Mouse (Mus musculus): ENCODE measurements around the gene Ap2b1. TPM values are rescaled to one million over a fixed set of nuclear protein-coding genes. Genes with fewer than 3 reads are reported as not detected.
A peak's percentile ranks its signal among the peaks of the same experiment; 100 is the strongest.

Gene Ap2b1
- polyA plus RNA-seq, 1 experiment from 2014 or later: 154 TPM

DNA sequence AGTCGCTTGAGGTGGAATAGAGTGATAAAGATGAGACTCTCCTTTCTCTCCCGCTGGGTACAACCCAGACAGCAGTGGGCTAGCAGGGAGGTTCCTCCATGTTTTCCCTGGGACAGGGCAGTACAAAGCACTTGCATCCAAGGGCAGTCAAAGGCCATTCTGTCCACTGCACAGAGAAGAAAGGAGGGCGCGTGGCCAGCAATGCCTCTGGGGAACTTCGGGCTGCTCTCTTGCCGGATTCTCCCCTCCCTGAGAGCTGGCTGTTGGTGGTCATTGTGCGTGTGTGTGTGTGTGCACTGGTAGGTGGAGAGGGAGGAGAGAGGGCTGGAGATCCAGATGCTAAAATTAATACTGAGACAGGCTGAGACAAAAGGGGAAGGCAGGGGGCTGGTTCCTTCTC is 142.4 kb downstream of the Ap2b1 start:
- DNase-seq (ENCODE audit: low spot score): no peak
- H3K36me3 ChIP-seq (replicated peaks; ENCODE audit: control insufficient read depth, insufficient read depth): no peaks in the 10 kb centered on the region
- ATAC-seq (ENCODE audit: low FRiP score): no peak
- H3K9ac ChIP-seq: no peak overlapping the region
- 31% methylated on average over 7 of the region's 7 CpGs for WGBS
- no peak overlapping the region for H3K27ac ChIP-seq
- peaks cover 45% of the 10 kb centered on the region for H3K27me3 ChIP-seq (ENCODE audit: control insufficient read depth, insufficient read depth, low read length)
- peak overlapping the region; percentile 50; the same call in 1 of the 2 replicates for H3K4me3 ChIP-seq (replicated peaks; ENCODE audit: low read length)
- no peaks in the 10 kb centered on the region for H3K9me3 ChIP-seq (ENCODE audit: control insufficient read depth, low read length)
- H3K4me2 ChIP-seq (replicated peaks): peak overlapping the region; percentile 72; the same call in 1 of the 2 replicates
- 0 out of 2 replicates have a peak, but pooled peaks cover 3% of the 10 kb centered on the region for H3K4me1 ChIP-seq (replicated peaks; ENCODE audit: control insufficient read depth, insufficient read depth, low read length)

DNA sequence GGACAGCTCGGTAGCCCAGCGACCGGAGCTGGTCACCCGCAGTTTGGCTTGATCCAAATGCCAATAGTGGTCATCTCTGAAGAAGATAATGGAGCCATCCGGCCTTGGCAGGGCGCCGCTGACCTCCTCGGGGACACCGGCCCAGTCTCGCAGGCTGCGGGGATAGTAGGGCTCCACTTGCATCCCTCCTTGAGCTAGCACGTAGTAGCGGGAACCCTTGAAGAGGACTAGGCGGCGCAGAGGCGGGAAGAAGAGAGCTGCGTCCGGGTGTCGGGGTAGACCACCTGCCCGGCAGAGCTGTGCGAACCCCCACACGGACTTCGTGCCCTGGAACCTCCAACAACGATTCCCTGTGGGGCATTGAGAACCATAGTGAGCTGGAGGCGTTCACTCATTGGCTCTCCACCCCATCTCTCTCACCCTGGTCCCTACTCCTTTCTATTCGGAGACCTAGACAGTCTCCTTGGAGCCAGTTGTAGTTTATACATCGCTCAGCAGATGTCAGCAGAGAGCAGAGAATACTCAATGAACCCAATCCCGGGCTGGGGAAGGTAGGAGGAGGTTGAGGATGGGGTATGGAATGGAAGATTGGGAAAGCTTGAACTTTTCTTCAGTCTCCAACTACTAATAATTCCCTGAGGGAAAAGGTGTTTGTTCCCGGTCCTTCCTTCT is 143.9 kb downstream of the Ap2b1 start:
- peak; percentile 36; the same call in 1 of the 2 replicates for ATAC-seq (ENCODE audit: low FRiP score)
- no peaks in the 10 kb centered on the region for H3K9me3 ChIP-seq (ENCODE audit: control insufficient read depth, low read length)
- no peak overlapping the region for H3K27ac ChIP-seq
- H3K4me1 ChIP-seq (replicated peaks; ENCODE audit: control insufficient read depth, insufficient read depth, low read length): 0 out of 2 replicates have a peak, but pooled peaks cover 3% of the 10 kb centered on the region
- peak; percentile 92 for DNase-seq (ENCODE audit: low spot score)
- H3K27me3 ChIP-seq (ENCODE audit: control insufficient read depth, insufficient read depth, low read length): peaks cover 45% of the 10 kb centered on the region
- H3K4me2 ChIP-seq (replicated peaks): peak overlapping the region; percentile 46
- H3K36me3 ChIP-seq (replicated peaks; ENCODE audit: control insufficient read depth, insufficient read depth): no peaks in the 10 kb centered on the region
- 14% methylated on average over 29 of the region's 29 CpGs for WGBS
- H3K9ac ChIP-seq: peak overlapping the region; percentile 42; the same call in 1 of the 2 replicates
- peak overlapping the region; percentile 18 for H3K4me3 ChIP-seq (replicated peaks; ENCODE audit: low read length)

DNA sequence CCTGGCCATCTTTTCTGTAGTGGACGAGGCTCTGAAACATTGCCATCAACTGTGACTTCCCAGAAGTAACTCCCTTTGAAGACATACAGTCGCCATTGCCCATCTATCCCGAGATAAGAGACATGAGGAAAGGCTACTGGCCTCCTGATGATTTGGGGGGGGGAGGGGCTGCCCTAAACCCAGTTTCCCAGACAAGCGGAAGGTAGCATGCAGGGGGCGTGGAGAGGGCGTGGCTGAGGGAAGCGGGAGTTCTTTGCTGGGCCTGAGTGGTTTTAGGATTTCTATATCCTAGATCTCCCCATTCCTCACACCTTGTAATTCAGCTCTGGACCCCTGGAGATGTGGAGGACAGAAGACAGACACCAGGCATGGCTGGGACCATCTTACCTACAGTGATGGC is 145.0 kb downstream of the Ap2b1 start:
- H3K4me1 ChIP-seq (replicated peaks; ENCODE audit: control insufficient read depth, insufficient read depth, low read length): peaks cover 11% of the 10 kb centered on the region; the same call in 1 of the 2 replicates

DNA sequence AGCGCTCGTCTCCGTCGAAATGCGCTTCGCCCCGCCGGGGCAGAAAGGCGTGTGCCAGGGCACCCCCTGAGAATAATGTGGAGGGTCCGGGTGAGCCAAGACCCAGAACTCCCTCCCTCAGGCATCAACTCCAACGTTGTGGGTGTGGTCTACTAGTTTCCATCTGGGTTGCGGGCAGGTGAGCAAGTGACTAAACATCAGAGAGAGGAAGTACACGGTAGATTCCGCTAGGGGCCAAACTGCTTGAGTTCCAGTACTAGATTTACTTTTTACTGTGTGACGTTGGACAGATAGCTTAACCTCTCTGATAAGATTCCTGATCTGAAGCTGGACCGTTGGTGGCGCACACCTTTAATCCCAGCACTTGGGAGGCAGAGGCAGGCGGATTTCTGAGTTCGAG is 146.2 kb downstream of the Ap2b1 start:
- H3K27ac ChIP-seq: no peak overlapping the region
- 25% methylated on average over 19 of the region's 19 CpGs for WGBS

More for the DNA sequence above, 145.0 kb downstream of the Ap2b1 start:
- H3K9ac ChIP-seq: no peak overlapping the region
- no peak for DNase-seq (ENCODE audit: low spot score)
- H3K27ac ChIP-seq: no peak overlapping the region
- no peaks in the 10 kb centered on the region for H3K9me3 ChIP-seq (ENCODE audit: control insufficient read depth, low read length)
- no peak overlapping the region for H3K4me2 ChIP-seq (replicated peaks)
- no peak overlapping the region for H3K4me3 ChIP-seq (replicated peaks; ENCODE audit: low read length)
- no peaks in the 10 kb centered on the region for H3K36me3 ChIP-seq (replicated peaks; ENCODE audit: control insufficient read depth, insufficient read depth)
- 12% methylated on average over 7 of the region's 7 CpGs for WGBS
- peaks cover 45% of the 10 kb centered on the region for H3K27me3 ChIP-seq (ENCODE audit: control insufficient read depth, insufficient read depth, low read length)
- ATAC-seq (ENCODE audit: low FRiP score): no peak

DNA sequence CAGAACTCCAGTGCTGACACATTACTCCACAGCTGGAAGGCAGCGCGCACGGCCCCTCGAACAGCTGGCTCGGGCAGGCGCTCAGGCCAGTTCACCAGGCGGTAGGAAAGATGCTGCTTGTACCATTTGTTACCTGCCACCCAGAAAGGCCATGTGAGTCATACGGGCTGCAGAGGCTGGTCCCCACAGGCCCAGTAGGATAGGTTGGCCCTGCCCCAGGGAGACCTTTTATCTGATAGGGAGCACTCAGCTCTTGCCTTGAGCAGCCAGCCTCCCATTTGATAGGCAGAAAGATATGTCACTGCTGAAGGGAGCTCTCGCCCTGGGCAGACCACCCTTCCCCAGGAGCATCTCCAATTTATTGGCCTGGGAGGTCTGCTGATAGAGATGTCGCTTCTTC is 148.8 kb downstream of the Ap2b1 start:
- peaks cover 14% of the 10 kb centered on the region for H3K4me1 ChIP-seq (replicated peaks; ENCODE audit: control insufficient read depth, insufficient read depth, low read length)
- no peak overlapping the region for H3K9ac ChIP-seq
- H3K36me3 ChIP-seq (replicated peaks; ENCODE audit: control insufficient read depth, insufficient read depth): no peaks in the 10 kb centered on the region
- no peak overlapping the region for H3K4me3 ChIP-seq (replicated peaks; ENCODE audit: low read length)
- peaks cover 28% of the 10 kb centered on the region for H3K27me3 ChIP-seq (ENCODE audit: control insufficient read depth, insufficient read depth, low read length)
- 72% methylated on average over 10 of the region's 10 CpGs for WGBS
- H3K27ac ChIP-seq: no peak overlapping the region
- no peak overlapping the region for H3K4me2 ChIP-seq (replicated peaks)
- DNase-seq (ENCODE audit: low spot score) (no peak), ATAC-seq (ENCODE audit: low FRiP score) (no peak)
- no peaks in the 10 kb centered on the region for H3K9me3 ChIP-seq (ENCODE audit: control insufficient read depth, low read length)

More for the DNA sequence above, 146.2 kb downstream of the Ap2b1 start:
- H3K4me2 ChIP-seq (replicated peaks): peak overlapping the region; percentile 40; the same call in 1 of the 2 replicates
- 0 out of 2 replicates have a peak overlapping the region, but pooled peaks have one; percentile 14 for H3K4me3 ChIP-seq (replicated peaks; ENCODE audit: low read length)
- H3K27me3 ChIP-seq (ENCODE audit: control insufficient read depth, insufficient read depth, low read length): peaks cover 45% of the 10 kb centered on the region
- ATAC-seq (ENCODE audit: low FRiP score) (no peak), DNase-seq (ENCODE audit: low spot score) (no peak)
- no peaks in the 10 kb centered on the region for H3K9me3 ChIP-seq (ENCODE audit: control insufficient read depth, low read length)
- peaks cover 16% of the 10 kb centered on the region for H3K4me1 ChIP-seq (replicated peaks; ENCODE audit: control insufficient read depth, insufficient read depth, low read length)
- no peaks in the 10 kb centered on the region for H3K36me3 ChIP-seq (replicated peaks; ENCODE audit: control insufficient read depth, insufficient read depth)
- H3K9ac ChIP-seq: no peak overlapping the region

DNA sequence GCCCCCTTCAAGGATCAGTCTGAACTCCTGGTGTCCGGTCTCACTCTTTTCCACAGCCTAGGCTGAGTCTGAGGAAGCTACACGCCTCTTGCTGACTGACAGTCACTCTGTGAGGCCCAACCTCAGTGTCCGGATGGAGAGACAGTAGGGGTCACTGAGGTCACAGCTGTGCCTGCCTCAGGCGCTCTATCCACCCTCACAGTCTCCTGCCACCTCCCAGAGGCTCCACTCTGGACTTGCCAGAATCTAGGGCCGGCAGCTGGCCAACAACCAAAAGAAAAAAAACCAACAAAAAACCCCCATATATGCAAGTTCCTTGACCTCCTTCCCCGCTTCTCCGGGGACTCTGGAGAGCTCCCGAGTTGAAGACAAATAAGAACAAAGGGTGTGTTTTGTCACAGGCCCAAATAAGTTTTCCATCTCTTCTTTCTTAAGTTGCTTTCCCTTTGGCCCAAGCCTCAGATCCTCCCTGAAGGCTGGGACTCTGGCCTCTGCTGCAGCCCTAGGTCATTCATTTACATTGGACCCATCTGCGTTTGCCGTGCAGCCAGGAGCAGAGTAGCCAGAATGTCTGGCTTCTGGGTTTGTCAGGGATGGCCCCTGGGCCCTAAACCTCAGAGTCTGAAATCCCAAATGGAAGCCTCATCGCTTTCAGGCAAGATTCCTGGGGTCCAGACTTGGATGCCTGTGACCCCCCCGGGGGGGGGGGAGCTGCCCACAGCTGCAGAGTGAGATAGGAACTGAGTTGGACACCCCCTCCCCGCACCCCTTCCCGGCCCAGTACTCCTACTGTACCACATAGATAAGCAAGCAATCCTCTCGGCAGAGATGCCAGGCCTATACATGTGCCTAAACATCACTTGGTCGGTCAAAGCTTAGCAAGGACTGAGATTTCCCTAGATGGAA is 149.4 kb downstream of the Ap2b1 start:
- no peak overlapping the region for H3K4me3 ChIP-seq (replicated peaks; ENCODE audit: low read length)
- ATAC-seq (ENCODE audit: low FRiP score) (peak; percentile 24; the same call in 1 of the 2 replicates), DNase-seq (ENCODE audit: low spot score) (no peak)
- no peak overlapping the region for H3K4me2 ChIP-seq (replicated peaks)
- no peak overlapping the region for H3K9ac ChIP-seq
- H3K36me3 ChIP-seq (replicated peaks; ENCODE audit: control insufficient read depth, insufficient read depth): no peaks in the 10 kb centered on the region
- 36% methylated on average over 16 of the region's 16 CpGs for WGBS
- peaks cover 13% of the 10 kb centered on the region for H3K4me1 ChIP-seq (replicated peaks; ENCODE audit: control insufficient read depth, insufficient read depth, low read length)
- no peaks in the 10 kb centered on the region for H3K9me3 ChIP-seq (ENCODE audit: control insufficient read depth, low read length)
- peak overlapping the region; percentile 39; the same call in 1 of the 2 replicates for H3K27ac ChIP-seq
- peaks cover 24% of the 10 kb centered on the region for H3K27me3 ChIP-seq (ENCODE audit: control insufficient read depth, insufficient read depth, low read length)

DNA sequence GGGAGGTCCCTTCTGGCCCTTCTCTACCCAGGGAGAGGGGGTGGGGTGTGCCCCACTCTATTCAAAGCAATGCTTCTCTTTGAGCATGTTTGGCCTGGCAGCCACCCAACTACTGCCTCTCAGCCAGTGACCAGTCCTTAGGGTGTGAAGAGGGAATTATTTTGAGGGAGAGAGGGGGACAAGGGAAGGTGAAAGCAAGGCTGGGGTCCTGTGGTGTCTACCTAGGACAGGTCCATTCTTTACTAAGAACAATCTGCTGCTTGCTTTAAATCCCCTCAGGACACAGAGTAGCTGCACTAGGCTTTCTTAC is 150.1 kb downstream of the Ap2b1 start:
- Histone ChIP-seq H3K36me3 (replicated peaks; ENCODE audit: control insufficient read depth, insufficient read depth) (no peaks in the 10 kb centered on the region), H3K4me2 (replicated peaks) (no peak overlapping the region), H3K4me3 (replicated peaks; ENCODE audit: low read length) (no peak overlapping the region), H3K9me3 (ENCODE audit: control insufficient read depth, low read length) (no peaks in the 10 kb centered on the region), H3K27me3 (ENCODE audit: control insufficient read depth, insufficient read depth, low read length) (peaks cover 18% of the 10 kb centered on the region), H3K4me1 (replicated peaks; ENCODE audit: control insufficient read depth, insufficient read depth, low read length) (peaks cover 13% of the 10 kb centered on the region), H3K27ac (no peak overlapping the region), H3K9ac (no peak overlapping the region)
- ATAC-seq (ENCODE audit: low FRiP score) (peak; percentile 37; the same call in 1 of the 2 replicates), DNase-seq (ENCODE audit: low spot score) (no peak)

DNA sequence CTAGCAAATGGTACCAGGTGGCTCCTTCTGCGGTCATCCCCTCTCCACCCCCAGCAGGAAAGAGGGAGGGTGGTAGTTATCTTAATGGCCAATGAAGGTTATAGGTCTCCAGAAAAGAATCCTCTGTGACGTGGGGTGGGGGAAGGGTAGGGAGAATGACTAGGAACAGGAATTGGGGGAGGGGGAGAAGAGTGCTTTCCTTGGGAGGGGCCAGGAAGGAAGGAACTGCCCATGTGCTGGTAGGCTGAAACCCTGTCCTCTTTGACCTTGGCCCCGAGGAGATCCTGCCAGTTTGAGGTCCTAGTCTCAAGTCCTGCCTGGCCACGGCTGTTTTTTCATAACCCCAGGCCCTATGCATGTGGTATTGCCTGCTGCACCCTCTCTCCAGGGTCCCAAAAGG is 150.5 kb downstream of the Ap2b1 start:
- 57% methylated on average over 4 of the region's 4 CpGs for WGBS
- Histone ChIP-seq H3K27ac (no peak overlapping the region), H3K4me2 (replicated peaks) (no peak overlapping the region), H3K36me3 (replicated peaks; ENCODE audit: control insufficient read depth, insufficient read depth) (no peaks in the 10 kb centered on the region), H3K9me3 (ENCODE audit: control insufficient read depth, low read length) (no peaks in the 10 kb centered on the region), H3K9ac (no peak overlapping the region), H3K4me1 (replicated peaks; ENCODE audit: control insufficient read depth, insufficient read depth, low read length) (peaks cover 13% of the 10 kb centered on the region), H3K4me3 (replicated peaks; ENCODE audit: low read length) (no peak overlapping the region), H3K27me3 (ENCODE audit: control insufficient read depth, insufficient read depth, low read length) (peaks cover 13% of the 10 kb centered on the region)
- DNase-seq (ENCODE audit: low spot score) (no peak), ATAC-seq (ENCODE audit: low FRiP score) (no peak)

DNA sequence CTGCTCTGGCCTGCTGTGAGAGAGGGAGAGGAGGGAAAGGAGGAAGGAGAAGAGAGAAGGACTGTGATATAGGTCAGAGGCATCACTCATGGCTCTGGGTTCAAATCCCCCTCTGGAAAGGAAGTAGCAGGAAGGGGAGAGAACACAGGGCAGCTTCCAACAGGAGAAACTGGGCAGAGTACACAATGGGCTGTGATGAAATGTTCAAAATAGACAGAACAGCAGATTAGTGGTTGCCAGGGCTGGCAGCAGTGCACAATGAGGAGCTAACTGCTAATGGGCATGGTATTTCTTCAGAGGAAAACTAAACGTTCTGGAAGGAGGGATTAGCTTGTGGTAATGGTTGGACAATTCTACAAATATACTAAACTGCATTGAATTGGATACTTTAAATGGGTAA is 151.7 kb downstream of the Ap2b1 start:
- no peak overlapping the region for H3K9ac ChIP-seq
- no peak for ATAC-seq (ENCODE audit: low FRiP score)
- peaks cover 13% of the 10 kb centered on the region for H3K4me1 ChIP-seq (replicated peaks; ENCODE audit: control insufficient read depth, insufficient read depth, low read length)
- WGBS: 40% methylated on average over 1 of the region's 1 CpGs
- no peaks in the 10 kb centered on the region for H3K36me3 ChIP-seq (replicated peaks; ENCODE audit: control insufficient read depth, insufficient read depth)
- no peak overlapping the region for H3K4me3 ChIP-seq (replicated peaks; ENCODE audit: low read length)
- H3K27ac ChIP-seq: no peak overlapping the region
- H3K4me2 ChIP-seq (replicated peaks): no peak overlapping the region
- H3K27me3 ChIP-seq (ENCODE audit: control insufficient read depth, insufficient read depth, low read length): peaks cover under 1% of the 10 kb centered on the region
- no peaks in the 10 kb centered on the region for H3K9me3 ChIP-seq (ENCODE audit: control insufficient read depth, low read length)
- DNase-seq (ENCODE audit: low spot score): no peak

Data from hindbrain, embryonic 14.5 days (tissue).